Mouse (Mus musculus): ENCODE measurements around the gene Cdc42.

- TF ChIP-seq CTCF (IDR thresholded peaks at IDR 0.05; ENCODE audit: low read depth, low read length) (no peak), GATA1 (IDR thresholded peaks at IDR 0.05; ENCODE audit: borderline replicate concordance, low read length) (no peak), GATA2 (IDR thresholded peaks at IDR 0.05; ENCODE audit: borderline replicate concordance, low read depth, low read length) (no peak), TAL1 (conservative IDR thresholded peaks at IDR 0.05; ENCODE audit: low read depth, low read length) (no peak)
Measured at GRCm38 (mm10) chr4:137365356-137366062, 8.0 kb upstream of the Cdc42 start.
